Mouse (Mus musculus) olfactory bulb, adult 2 months (tissue): ENCODE measurements around the gene Prr3.

Source experiments
- CTCF ChIP-seq: fragments of 200-500 bp; IDR thresholded peaks from 2 replicates; pipeline ENCODE4 v1.5.1; 2012; ENCODE audit warnings: low read depth, mild to moderate bottlenecking, low read length, moderate library complexity; ENCODE audit not compliant: insufficient read depth
- POLR2A ChIP-seq: fragments of 200-500 bp; IDR thresholded peaks from 2 replicates; pipeline ENCODE4 v1.6.1; 2012; ENCODE audit warnings: mild to moderate bottlenecking, low read depth, low read length, moderate library complexity; ENCODE audit not compliant: insufficient read depth

GRCm38 (mm10) chr17:36025901-36026300 lies 45.9 kb upstream of the Prr3 start:
- no peak for TF ChIP-seq CTCF
- TF ChIP-seq POLR2A: no peak
